Mouse (Mus musculus) thymus, adult 2 months (tissue): ENCODE data around the gene Gpatch2. TPM values are rescaled to one million over a fixed set of nuclear protein-coding genes. Genes with fewer than 3 reads are reported as not detected.

Experiments used
- DNase-seq: peaks from one replicate; pipeline ENCODE4 v3.0.0; 2021
- H3K27ac ChIP-seq: fragments of 200-500 bp; 2 replicates; pipeline ENCODE4 v1.5.1; 2012; ENCODE audit warnings: low read length, control low read depth; ENCODE audit not compliant: control insufficient read depth, insufficient read depth
- H3K27me3 ChIP-seq: fragments of 200-500 bp; 2 replicates; pipeline ENCODE4 v1.6.1; 2012; ENCODE audit warnings: mild to moderate bottlenecking, low read length, moderate library complexity, mixed read lengths; ENCODE audit not compliant: control insufficient read depth, insufficient read depth
- H3K36me3 ChIP-seq: fragments of 200-500 bp; 2 replicates; pipeline ENCODE4 v1.6.1; 2012; ENCODE audit warnings: mild to moderate bottlenecking, low read length, moderate library complexity; ENCODE audit not compliant: control insufficient read depth, insufficient read depth
- H3K4me1 ChIP-seq: fragments of 200-500 bp; replicated peaks from 2 replicates; pipeline ENCODE4 v1.6.1; 2012; ENCODE audit warnings: low read length; ENCODE audit not compliant: control insufficient read depth, insufficient read depth
- H3K4me3 ChIP-seq: fragments of 200-500 bp; 2 replicates; pipeline ENCODE4 v1.5.1; 2012; ENCODE audit warnings: mild to moderate bottlenecking, low read length, control low read depth, moderate library complexity; ENCODE audit not compliant: control insufficient read depth, insufficient read depth
- CTCF ChIP-seq: fragments of 200-500 bp; IDR thresholded peaks from 2 replicates; pipeline ENCODE4 v1.5.1; 2012; ENCODE audit warnings: mild to moderate bottlenecking, control low read depth, low read length, moderate library complexity, borderline replicate concordance; ENCODE audit not compliant: control insufficient read depth, poor library complexity, insufficient read depth; ENCODE audit errors: extremely low read depth
- POLR2A ChIP-seq: fragments of 200-500 bp; IDR thresholded peaks from 2 replicates; pipeline ENCODE4 v1.6.1; 2012; ENCODE audit warnings: mild to moderate bottlenecking, low read length, control low read depth, moderate library complexity; ENCODE audit not compliant: control insufficient read depth, poor library complexity, insufficient read depth; ENCODE audit errors: extremely low read depth
- WGBS: fragments of 180-500 bp; shearing (Covaris S2); methylation state at CpG from one replicate; pipeline ENCODE4 v1.1.7; 2018; 5-methylcytosine and 5-hydroxymethylcytosine counted together
- polyA plus RNA-seq: library from polyadenylated mRNA; depleted of rRNA; stranded (reverse); fragments of >200 nt; gene quantifications from 2 replicates; pipeline ENCODE4 v1.2.3, GENCODE M21; 2012

Gene Gpatch2
- polyA plus RNA-seq, 1 experiment = 13.0 TPM

DNA sequence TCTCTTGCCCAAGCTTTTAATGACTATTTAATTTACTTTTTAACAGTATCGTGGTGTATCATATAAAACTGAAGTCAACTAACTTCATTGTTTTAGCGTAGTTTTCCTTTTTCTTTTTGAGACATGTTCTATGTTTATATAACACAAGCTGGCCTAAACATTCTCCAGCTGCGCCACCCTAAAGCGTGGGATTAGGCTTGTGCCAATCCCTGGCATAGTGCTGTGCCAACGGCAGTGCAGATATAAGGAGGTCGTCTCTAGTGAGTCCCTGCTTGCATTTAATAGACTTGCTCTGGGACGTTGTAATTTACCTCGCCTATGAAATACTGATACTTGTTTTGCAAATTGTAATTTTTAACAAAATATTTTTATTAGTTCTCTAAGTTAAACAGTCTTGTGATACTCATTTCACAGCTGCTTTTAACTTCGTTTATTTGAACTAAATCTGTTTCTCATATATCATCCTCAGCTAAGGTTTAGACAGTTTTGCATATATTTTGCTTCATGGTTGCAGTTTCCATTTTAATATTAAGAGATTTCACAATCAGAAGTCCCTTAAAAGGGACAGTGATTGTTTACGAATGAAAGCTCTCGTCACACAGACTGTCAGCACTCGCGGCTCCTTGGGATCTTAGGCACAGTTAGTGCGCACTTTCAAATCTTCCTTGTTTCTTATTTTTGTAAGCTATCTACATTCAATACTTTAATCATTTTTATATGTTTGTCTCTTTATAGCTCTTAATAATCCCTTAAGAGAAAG, 17.1 kb downstream of the Gpatch2 start:
- no peak overlapping the region for H3K4me3 ChIP-seq
- H3K36me3 ChIP-seq = peaks cover 12% of the 10 kb centered on the region
- DNase-seq = no peak
- TF ChIP-seq CTCF (no peak), POLR2A (no peak)
- H3K4me1 ChIP-seq = no peaks in the 10 kb centered on the region
- 97% methylated on average over 14 of the region's 14 CpGs for WGBS
- no peak overlapping the region for H3K27ac ChIP-seq
- H3K27me3 ChIP-seq = no peaks in the 10 kb centered on the region

GRCm38 (mm10) chr1:187232996-187233615, 17.8 kb downstream of the Gpatch2 start:
- no peak overlapping the region for H3K27ac ChIP-seq
- 95% methylated on average over 7 of the region's 7 CpGs for WGBS
- no peak overlapping the region for H3K4me3 ChIP-seq
- TF ChIP-seq POLR2A (no peak), CTCF (no peak)
- no peak for DNase-seq
- H3K36me3 ChIP-seq = peaks cover 12% of the 10 kb centered on the region
- H3K4me1 ChIP-seq = no peaks in the 10 kb centered on the region
- H3K27me3 ChIP-seq = no peaks in the 10 kb centered on the region

- WGBS = 97% methylated on average over 3 of the region's 3 CpGs
- no peaks in the 10 kb centered on the region for H3K4me1 ChIP-seq
- no peak for DNase-seq
- no peak overlapping the region for H3K27ac ChIP-seq
- H3K36me3 ChIP-seq = peaks cover 12% of the 10 kb centered on the region
- no peaks in the 10 kb centered on the region for H3K27me3 ChIP-seq
- H3K4me3 ChIP-seq = no peak overlapping the region
- TF ChIP-seq CTCF (no peak), POLR2A (no peak)
These were observed 19.9 kb downstream of the Gpatch2 start for GRCm38 (mm10) chr1:187235161-187235560.

GRCm38 (mm10) chr1:187236296-187236695, 21.0 kb downstream of the Gpatch2 start:
- H3K27me3 ChIP-seq = no peaks in the 10 kb centered on the region
- 97% methylated on average over 6 of the region's 6 CpGs for WGBS
- H3K36me3 ChIP-seq = peaks cover 12% of the 10 kb centered on the region

GRCm38 (mm10) chr1:187238061-187238460, 22.8 kb downstream of the Gpatch2 start:
- Histone ChIP-seq H3K27me3 (no peaks in the 10 kb centered on the region), H3K4me3 (no peak overlapping the region), H3K4me1 (no peaks in the 10 kb centered on the region), H3K36me3 (peaks cover 9% of the 10 kb centered on the region), H3K27ac (no peak overlapping the region)
- no peak for TF ChIP-seq CTCF
- no peak for TF ChIP-seq POLR2A
- no peak for DNase-seq
- WGBS = 94% methylated on average over 4 of the region's 4 CpGs

More at GRCm38 (mm10) chr1:187236296-187236695, 21.0 kb downstream of the Gpatch2 start:
- Histone ChIP-seq H3K4me1 (no peaks in the 10 kb centered on the region), H3K4me3 (no peak overlapping the region), H3K27ac (no peak overlapping the region)
- no peak for DNase-seq
- TF ChIP-seq POLR2A = no peak

DNA sequence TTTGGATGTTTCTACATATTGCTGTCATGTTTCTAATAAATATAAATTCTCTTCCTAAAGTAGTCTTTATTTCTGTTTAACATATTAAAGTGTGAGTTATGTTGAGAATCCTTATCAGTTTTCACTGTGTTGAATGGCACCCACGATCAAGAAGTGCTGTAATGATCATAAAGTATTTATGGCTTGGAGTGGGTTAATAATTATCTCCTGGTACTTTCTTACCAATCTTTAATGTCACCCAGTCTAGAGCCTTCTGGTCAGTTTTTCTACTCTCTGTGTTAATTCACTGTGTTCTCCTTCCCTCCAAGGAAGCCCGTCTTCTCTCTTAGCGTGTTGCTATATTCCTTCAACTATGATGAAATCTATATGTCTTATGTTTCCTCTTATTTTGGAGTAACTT, 25.0 kb downstream of the Gpatch2 start:
- 97% methylated on average over 3 of the region's 3 CpGs for WGBS
- H3K4me1 ChIP-seq = no peaks in the 10 kb centered on the region
- no peaks in the 10 kb centered on the region for H3K36me3 ChIP-seq
- TF ChIP-seq CTCF (no peak), POLR2A (no peak)
- H3K27me3 ChIP-seq = no peaks in the 10 kb centered on the region
- no peak overlapping the region for H3K4me3 ChIP-seq
- no peak overlapping the region for H3K27ac ChIP-seq
- no peak for DNase-seq
